ENCODE assay signal across 10 mouse cellular contexts in genomic region chr3:96000080-96000632, GRCm38 (mm10). TPM values are rescaled to one million over a fixed set of nuclear protein-coding genes. Genes with fewer than 3 reads are reported as not detected.
A peak's percentile ranks its signal among the peaks of the same experiment; 100 is the strongest.
DNase-seq lines count a peak whose midpoint lies in the region; ATAC-seq and TF ChIP-seq lines count a peak whose summit lies in the region.
"Had no signal": no experiment of that assay in that cellular context is flagged by ENCODE, and none has a peak within 500 bp of the region (broad histone marks: within the 10 kb centered on the region; RNA-seq: fewer than 3 reads in every experiment).

No protein-coding gene starts in this region.

- no peak overlapping the region for H3K9ac ChIP-seq in forebrain, embryonic 12.5 days
- no peak overlapping the region for H3K9ac ChIP-seq in forebrain, embryonic 11.5 days (ENCODE audit: low read length)
- peak overlapping the region; percentile 9; the same call in 1 of the 2 replicates for H3K9ac ChIP-seq in heart, embryonic 12.5 days
- H3K9ac ChIP-seq: limb, embryonic 12.5 days had no signal

- H3K79me2 ChIP-seq in macrophage (ENCODE audit: inconsistent target): peaks cover 40% of the 10 kb centered on the region

- peaks cover 23% of the 10 kb centered on the region for H3K4me1 ChIP-seq in forebrain, embryonic 12.5 days
- peaks cover 15% of the 10 kb centered on the region for H3K4me1 ChIP-seq in forebrain, embryonic 11.5 days (replicated peaks; ENCODE audit: control insufficient read depth, insufficient read depth, low read length)
- peaks cover 39% of the 10 kb centered on the region for H3K4me1 ChIP-seq in heart, embryonic 12.5 days (replicated peaks)

- TF ChIP-seq CTCF in left cerebral cortex, adult 2 months (IDR thresholded peaks at IDR 0.05): no peak

- 89% methylated on average over 14 of the region's 14 CpGs for WGBS in forebrain, embryonic 12.5 days
- 88% methylated on average over 14 of the region's 14 CpGs for WGBS in forebrain, embryonic 11.5 days
- WGBS in heart, embryonic 12.5 days: 74% methylated on average over 14 of the region's 14 CpGs
- 61% methylated on average over 14 of the region's 14 CpGs for WGBS in macrophage (ENCODE audit: missing documents)

- H3K4me3 ChIP-seq in forebrain, embryonic 12.5 days (replicated peaks): no peak overlapping the region
- H3K4me3 ChIP-seq in forebrain, embryonic 11.5 days (ENCODE audit: low read depth, low read length): no peak overlapping the region
- H3K4me3 ChIP-seq in left cerebral cortex, adult 2 months: no peak overlapping the region
- no peak overlapping the region for H3K4me3 ChIP-seq in heart, embryonic 12.5 days
- no peak overlapping the region for H3K4me3 ChIP-seq in macrophage (ENCODE audit: inconsistent target)
- H3K4me3 ChIP-seq: limb, embryonic 12.5 days had no signal

- H3K4me2 ChIP-seq in forebrain, embryonic 12.5 days: no peak overlapping the region
- H3K4me2 ChIP-seq in forebrain, embryonic 11.5 days (ENCODE audit: low read depth, low read length, severe bottlenecking): no peak overlapping the region
- no peak overlapping the region for H3K4me2 ChIP-seq in heart, embryonic 12.5 days
- H3K4me2 ChIP-seq: limb, embryonic 12.5 days had no signal

- no peak for DNase-seq in forebrain, embryonic 11.5 days (ENCODE audit: low spot score)
- DNase-seq in left cerebral cortex, adult 2 months (ENCODE audit: extremely low spot score in 1 of 2, low spot score in 2 of 2): no peak
- DNase-seq in left cerebral cortex, postnatal 36 days (ENCODE audit: low spot score in 2 of 2): no peak
- DNase-seq in thymus, postnatal 36 days: no peak
- DNase-seq in embryo, embryonic 11 days: no peak

- ATAC-seq in forebrain, embryonic 12.5 days (ENCODE audit: low FRiP score): no peak
- ATAC-seq in forebrain, embryonic 11.5 days (replicated peaks; ENCODE audit: low FRiP score): no peak
- no peak for ATAC-seq in heart, embryonic 12.5 days (ENCODE audit: insufficient number of reproducible peaks, low FRiP score)
- ATAC-seq: forebrain, embryonic 16.5 days had no signal

- intact Hi-C loops in left cerebral cortex, adult 2 months (cut with DNase I): loop anchor here (5.0 kb wide), 1 partner anchor 42 kb away; no protein-coding TSS in a partner anchor
- intact Hi-C loops in left cerebral cortex, postnatal 36 days (cut with DNase I): loop anchor here (5.0 kb wide), 1 partner anchor 52 kb away; no protein-coding TSS in a partner anchor

- 0 out of 2 replicates have a peak, but pooled peaks cover 9% of the 10 kb centered on the region for H3K36me3 ChIP-seq in forebrain, embryonic 12.5 days (replicated peaks)
- no peaks in the 10 kb centered on the region for H3K36me3 ChIP-seq in forebrain, embryonic 11.5 days (ENCODE audit: control insufficient read depth, insufficient read depth, low read length)
- H3K36me3 ChIP-seq in heart, embryonic 12.5 days: no peaks in the 10 kb centered on the region
- no peaks in the 10 kb centered on the region for H3K36me3 ChIP-seq in macrophage (ENCODE audit: inconsistent target)

- H3K9me3 ChIP-seq in forebrain, embryonic 12.5 days: no peaks in the 10 kb centered on the region
- no peaks in the 10 kb centered on the region for H3K9me3 ChIP-seq in forebrain, embryonic 11.5 days (ENCODE audit: control insufficient read depth, low read length)
- no peaks in the 10 kb centered on the region for H3K9me3 ChIP-seq in heart, embryonic 12.5 days (replicated peaks)
- H3K9me3 ChIP-seq: limb, embryonic 12.5 days had no signal

- H3K27ac ChIP-seq in forebrain, embryonic 12.5 days: 0 out of 2 replicates have a peak overlapping the region, but pooled peaks have one; percentile 19
- H3K27ac ChIP-seq in forebrain, embryonic 11.5 days (ENCODE audit: low read depth, low read length): no peak overlapping the region
- H3K27ac ChIP-seq in left cerebral cortex, adult 2 months: peak overlapping the region; percentile 71
- peak overlapping the region; percentile 60 for H3K27ac ChIP-seq in heart, embryonic 12.5 days (ENCODE audit: poor library complexity, severe bottlenecking)
- peak overlapping the region; percentile 97 for H3K27ac ChIP-seq in macrophage
- H3K27ac ChIP-seq: limb, embryonic 12.5 days had no signal

- H3K27me3 ChIP-seq in forebrain, embryonic 12.5 days: no peaks in the 10 kb centered on the region
- no peaks in the 10 kb centered on the region for H3K27me3 ChIP-seq in forebrain, embryonic 11.5 days (ENCODE audit: control insufficient read depth, insufficient read depth, low read length)
- H3K27me3 ChIP-seq in heart, embryonic 12.5 days (replicated peaks): no peaks in the 10 kb centered on the region
- H3K27me3 ChIP-seq: limb, embryonic 12.5 days had no signal

RNA-seq across cellular contexts. Expression of gene Plekho1, which starts 4.4 kb away (rescaled TPM):
- 91.3 and 95.1 TPM in 2 replicates for polyA plus RNA-seq in forebrain, embryonic 12.5 days (2016; fragmentation: Nextera tagmentation; extraction: Ambion mirVana)
- polyA plus RNA-seq in forebrain, embryonic 11.5 days (2014; fragmentation: Nextera tagmentation; extraction: Ambion mirVana): 82.5 and 85.6 TPM in 2 replicates
- total RNA-seq in left cerebral cortex, adult 2 months (2021): 10 to 100 TPM; 73.5 to 86.9 TPM
- 10 to 100 TPM; 80.1 to 93.9 TPM for total RNA-seq in left cerebral cortex, postnatal 36 days (2021)
- 76.1 and 80.8 TPM in 2 replicates for polyA plus RNA-seq in heart, embryonic 12.5 days (2016; fragmentation: Nextera tagmentation; extraction: Ambion mirVana)
- total RNA-seq in macrophage (2018; cell fraction: chromatin; rRNA removed): 100 to 1,000 TPM; 115 to 354 (median 220) TPM
- total RNA-seq in macrophage (2018; cell fraction: cytosol; rRNA removed): 100 to 1,000 TPM; 154 to 259 (median 208) TPM
- total RNA-seq in macrophage (2018; cell fraction: nucleus; rRNA removed): 100 to 1,000 TPM; 160 to 320 (median 230) TPM
- polyA plus RNA-seq in macrophage (2018): 189 to 264 TPM (median 249 TPM) in 3 replicates

RNA-seq across cellular contexts. Expression of gene Vps45, which starts 58.1 kb away (rescaled TPM):
- polyA plus RNA-seq in forebrain, embryonic 12.5 days (2016; fragmentation: Nextera tagmentation; extraction: Ambion mirVana): 39.2 and 47.0 TPM in 2 replicates
- polyA plus RNA-seq in forebrain, embryonic 11.5 days (2014; fragmentation: Nextera tagmentation; extraction: Ambion mirVana): 20.3 and 24.8 TPM in 2 replicates
- total RNA-seq in left cerebral cortex, adult 2 months (2021): 10 to 100 TPM; 38.3 to 45.9 TPM
- 10 to 100 TPM; 40.5 to 42.1 TPM for total RNA-seq in left cerebral cortex, postnatal 36 days (2021)
- polyA plus RNA-seq in heart, embryonic 12.5 days (2016; fragmentation: Nextera tagmentation; extraction: Ambion mirVana): 30.0 and 32.8 TPM in 2 replicates
- total RNA-seq in macrophage (2018; cell fraction: chromatin; rRNA removed): 10 to 100 TPM in 25 of 26 experiments, 1 to 10 TPM in 1; 10.0 to 70.7 (median 32.2) TPM
- total RNA-seq in macrophage (2018; cell fraction: cytosol; rRNA removed): 10 to 100 TPM; 16.1 to 37.6 (median 25.1) TPM
- 10 to 100 TPM; 10.6 to 63.5 (median 24.8) TPM for total RNA-seq in macrophage (2018; cell fraction: nucleus; rRNA removed)
- polyA plus RNA-seq in macrophage (2018): 18.6 to 31.7 TPM (median 25.9 TPM) in 3 replicates
